Mouse (Mus musculus) embryonic stem cell, embryonic (primary cell): ENCODE data around the gene Ss18l2.

ENCODE experiments used
- CTCF ChIA-PET, 4 experiments: fragments of 300-600 bp in 2 of 4; fragments of 350-600 bp in 2 of 4; sonication (Branson Sonifier 250); formaldehyde crosslinking; loops; one replicate each; lab custom pipeline; 2022; ENCODE audit warnings: inconsistent platforms in 2 of 4; lab: Charles Lee
- POLR2A ChIA-PET, 4 experiments: fragments of 300-600 bp in 2 of 4; fragments of 350-600 bp in 2 of 4; sonication (Branson Sonifier 250); formaldehyde crosslinking; loops; one replicate each; lab custom pipeline; 2022; ENCODE audit warnings: antibody characterized with exemption in 4 of 4, inconsistent platforms in 1 of 4; lab: Charles Lee

Ss18l2 gene

DNA sequence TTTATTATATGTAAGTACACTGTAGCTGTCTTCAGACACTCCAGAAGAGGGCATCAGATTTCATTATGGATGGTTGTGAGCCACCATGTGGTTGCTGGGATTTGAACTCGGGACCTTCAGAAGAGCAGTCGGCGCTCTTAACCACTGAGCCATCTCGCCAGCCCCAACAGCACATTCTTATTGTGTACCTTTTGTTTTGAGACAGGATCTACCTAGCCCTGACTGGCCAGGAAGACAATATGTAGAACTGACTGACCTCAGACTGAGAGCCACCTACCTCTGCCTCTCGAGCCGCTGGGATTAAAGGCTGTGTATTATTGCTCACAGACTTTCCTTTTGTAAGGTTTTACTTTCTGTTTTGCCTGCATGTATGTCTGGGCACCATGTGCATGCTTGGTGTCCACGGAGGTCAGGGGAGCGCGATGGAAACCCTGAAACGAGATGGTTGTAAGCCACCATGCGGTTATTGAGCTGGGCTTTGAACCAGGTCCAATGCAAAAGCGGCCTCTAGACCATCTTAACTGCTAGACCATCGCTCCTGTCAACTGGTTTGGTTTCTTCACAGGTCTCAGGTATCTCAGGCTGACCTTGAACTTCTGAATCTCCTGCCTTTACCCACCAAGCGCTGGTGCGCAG is 8.1 kb downstream of the Ss18l2 start:
- CTCF ChIA-PET, result interaction anchor here in 3 of 4 experiments (0.8 to 1.2 kb wide), 3 partner anchors 8 kb away, joined by 5 to 7 read pairs (median 5); partner anchors contain the start of gene Ss18l2 (in 3 of the 3)
- POLR2A ChIA-PET, result interaction anchor here (0.7 to 3.7 kb wide), 34 partner anchors 8 to 1147 kb away, joined by 3 to 103 read pairs (median 6); partner anchors contain the start of genes Ss18l2 (in 4 of the 4), Sec22c (in 3 of the 4), Ano10 (in 1 of the 4) and Higd1a (in 1 of the 4)

DNA sequence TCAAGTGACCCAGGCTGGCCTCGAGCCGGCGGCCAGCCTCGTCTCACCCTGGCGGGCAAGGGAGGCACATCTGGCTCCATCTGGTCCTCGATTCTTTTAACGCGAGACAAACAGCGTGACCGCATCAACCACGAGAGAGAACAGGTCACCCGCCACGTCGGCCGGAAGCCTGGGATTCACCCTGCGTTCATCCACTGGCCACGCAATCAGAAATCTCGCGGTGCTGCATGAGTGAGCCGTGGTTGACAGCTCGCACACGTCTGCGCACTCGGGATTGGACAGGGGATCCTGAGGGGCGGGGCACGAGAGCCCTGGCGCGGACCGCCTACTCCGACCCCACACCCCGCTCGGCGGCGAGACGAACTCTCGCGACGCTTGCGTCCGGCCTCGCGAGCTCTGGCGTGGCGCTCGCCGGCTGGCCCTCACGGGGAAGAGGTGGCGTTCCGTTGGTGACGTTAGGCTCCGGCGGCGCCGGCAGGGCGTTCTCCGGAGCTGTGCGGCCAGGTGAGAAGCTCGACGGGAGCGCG is 8.7 kb downstream of the Ss18l2 start, which contains the start of gene Nktr:
Nktr (plus strand) TSS at position 378 of the 527 bp plus-strand sequence.
- ChIA-PET CTCF (interaction anchor here in 3 of 4 experiments (0.7 to 1.2 kb wide), 5 partner anchors 8 to 42 kb away, joined by 3 to 7 read pairs (median 5); partner anchors contain the start of gene Ss18l2 (in 3 of the 3)), POLR2A (interaction anchor here (0.7 to 3.7 kb wide), 46 partner anchors 8 to 1147 kb away, joined by 3 to 103 read pairs (median 5); partner anchors contain the start of genes Ss18l2 (in 4 of the 4), Sec22c (in 3 of the 4), Lyzl4 (in 2 of the 4) and Vipr1 (in 2 of the 4))

DNA sequence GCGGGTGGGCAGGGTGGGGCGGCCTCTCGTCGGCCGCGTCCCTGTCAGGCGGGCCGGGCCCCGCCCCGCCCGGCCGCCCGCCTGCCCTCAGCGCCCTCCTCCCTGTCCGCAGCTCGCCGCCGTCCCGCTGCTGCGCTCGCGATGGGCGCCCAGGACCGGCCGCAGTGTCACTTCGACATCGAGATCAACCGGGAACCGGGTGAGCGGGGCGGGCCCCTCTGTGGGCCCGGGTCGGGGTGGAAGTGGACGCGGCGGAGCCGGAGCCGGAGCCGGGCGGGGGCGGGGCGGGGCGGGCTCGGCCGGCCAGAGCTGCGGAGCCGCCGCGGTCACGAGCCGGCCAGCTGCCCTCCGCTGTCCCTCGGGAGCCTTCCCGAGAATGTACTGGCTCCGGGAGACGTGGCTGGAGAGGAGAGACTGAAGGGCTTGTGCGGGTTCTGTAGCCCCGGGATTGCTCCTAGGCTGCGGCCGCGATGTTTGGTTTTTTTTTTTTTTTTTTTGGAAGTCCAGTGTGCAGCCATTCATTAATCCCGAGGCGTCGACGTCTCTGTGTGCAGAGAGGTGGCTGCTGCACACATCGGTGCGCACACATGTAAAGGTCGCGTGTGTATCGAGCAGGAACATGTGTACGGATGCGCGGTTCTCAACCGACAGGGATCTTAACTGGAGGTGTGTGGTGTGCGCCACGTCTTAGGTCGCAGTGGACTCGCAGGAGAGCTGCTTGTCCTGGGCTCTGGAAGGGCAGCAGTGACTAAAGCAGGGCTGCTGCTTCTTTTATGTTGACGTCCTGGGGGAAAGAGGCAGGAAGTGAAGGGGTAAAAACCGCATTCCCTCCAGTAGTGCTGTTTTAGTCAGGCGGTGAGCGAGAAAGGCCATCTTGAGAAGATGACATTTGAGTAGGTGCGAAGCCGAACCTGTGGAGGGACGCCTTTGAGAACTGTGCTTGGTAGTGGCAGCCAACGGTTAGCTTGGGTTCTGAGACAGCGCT is 9.5 kb downstream of the Ss18l2 start:
- CTCF ChIA-PET, result interaction anchor here in 3 of 4 experiments (0.6 to 1.2 kb wide), 5 partner anchors 9 to 161 kb away, joined by 3 to 7 read pairs (median 4); partner anchors contain the start of gene Ss18l2 (in 2 of the 3)
- POLR2A ChIA-PET, result interaction anchor here (0.6 to 3.7 kb wide), 50 partner anchors 8 to 1148 kb away, joined by 3 to 103 read pairs (median 5); partner anchors contain the start of genes Ss18l2 (in 4 of the 4), Sec22c (in 3 of the 4), Lyzl4 (in 2 of the 4) and Vipr1 (in 2 of the 4)

DNA sequence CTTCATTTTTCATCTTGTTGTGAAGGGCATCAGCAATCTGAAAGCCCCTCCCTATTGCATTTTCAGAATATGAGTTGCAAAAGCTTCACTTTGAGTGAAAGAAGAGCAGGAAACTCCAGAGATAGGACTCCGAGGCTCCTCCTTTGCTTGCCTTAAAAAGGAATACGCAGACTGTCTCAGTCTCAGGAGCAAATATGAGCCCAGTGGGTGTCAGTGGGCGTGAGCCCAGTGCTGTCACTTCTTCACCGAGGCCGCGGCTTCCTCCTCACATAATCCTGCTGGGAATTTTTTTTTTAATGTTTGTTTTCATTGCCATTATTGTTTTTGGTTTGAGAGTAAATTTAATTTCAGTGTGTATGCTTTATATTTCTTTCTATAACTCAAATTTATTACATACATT is 30.4 kb downstream of the Ss18l2 start:
- ChIA-PET CTCF (no interaction called here), POLR2A (no interaction called here)

DNA sequence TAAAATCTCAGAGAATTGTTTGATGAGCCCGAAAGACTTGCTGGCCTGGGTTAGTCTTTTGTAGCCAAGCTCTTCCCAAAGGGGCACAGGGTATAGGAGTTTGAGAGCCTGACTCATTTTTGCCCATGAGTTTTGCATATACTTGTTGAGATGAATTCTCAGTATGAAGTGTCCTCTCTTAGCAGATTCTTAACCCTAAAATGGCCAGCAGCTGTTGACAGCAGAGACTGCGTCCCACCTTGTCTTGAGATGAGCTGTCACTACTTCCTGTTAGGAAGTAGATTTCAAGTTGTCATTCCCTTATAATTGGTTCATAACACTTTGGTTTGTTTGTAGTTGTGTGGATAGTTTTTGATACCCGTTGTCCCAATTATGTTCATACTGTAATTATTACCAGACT is 31.0 kb downstream of the Ss18l2 start:
- CTCF ChIA-PET, result no interaction called here
- POLR2A ChIA-PET, result interaction anchor here in 1 of 4 experiments (1.1 to 1.5 kb wide), 2 partner anchors 10 to 22 kb away, joined by 3 to 5 read pairs; partner anchors contain the start of gene Nktr

DNA sequence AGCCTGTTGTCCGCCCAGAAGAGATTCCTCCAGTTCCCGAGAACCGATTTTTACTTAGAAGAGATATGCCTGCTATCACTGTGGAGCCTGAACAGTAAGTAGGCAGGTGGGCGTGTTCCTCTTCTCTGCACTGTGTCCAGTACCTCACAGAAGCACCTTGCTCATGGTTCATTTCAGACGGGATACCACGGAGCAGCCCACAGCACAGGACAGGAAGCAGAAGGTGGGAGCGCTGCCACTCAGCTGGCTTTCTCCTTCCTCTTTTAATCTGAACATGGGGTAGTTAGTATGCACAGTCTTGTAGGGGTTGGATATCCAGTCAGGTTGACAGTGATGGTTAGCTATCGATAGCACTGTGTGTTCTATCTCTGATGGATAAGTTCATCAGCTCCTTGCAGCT is 33.9 kb downstream of the Ss18l2 start:
- CTCF ChIA-PET, result no interaction called here
- POLR2A ChIA-PET, result interaction anchor here in 1 of 4 experiments (0.7 kb wide), 1 partner anchor 9 kb away, joined by 3 read pairs; no protein-coding TSS in a partner anchor

DNA sequence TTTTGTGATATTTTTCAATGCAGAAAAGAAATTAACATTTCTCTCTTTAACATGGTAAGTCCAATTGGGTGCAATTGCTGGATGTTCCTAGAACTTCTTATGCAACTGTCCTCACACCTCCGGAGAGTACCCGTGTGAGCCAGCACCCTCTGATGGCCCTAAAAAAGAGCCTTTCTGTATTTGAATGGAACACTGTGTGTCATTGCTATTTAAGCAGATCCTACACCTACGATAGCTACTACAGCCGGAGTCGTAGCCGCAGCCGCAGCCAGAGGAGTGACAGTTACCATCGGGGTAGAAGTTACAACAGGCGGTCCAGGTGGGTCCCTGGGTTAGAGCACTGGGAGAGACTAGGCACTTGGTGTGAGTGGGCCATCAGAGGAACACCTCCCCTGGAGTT is 42.6 kb downstream of the Ss18l2 start:
- POLR2A ChIA-PET, result interaction anchor here in 1 of 4 experiments (1.0 kb wide), 1 partner anchor 34 kb away, joined by 3 read pairs; the partner anchor contains the start of gene Nktr
- CTCF ChIA-PET, result no interaction called here

DNA sequence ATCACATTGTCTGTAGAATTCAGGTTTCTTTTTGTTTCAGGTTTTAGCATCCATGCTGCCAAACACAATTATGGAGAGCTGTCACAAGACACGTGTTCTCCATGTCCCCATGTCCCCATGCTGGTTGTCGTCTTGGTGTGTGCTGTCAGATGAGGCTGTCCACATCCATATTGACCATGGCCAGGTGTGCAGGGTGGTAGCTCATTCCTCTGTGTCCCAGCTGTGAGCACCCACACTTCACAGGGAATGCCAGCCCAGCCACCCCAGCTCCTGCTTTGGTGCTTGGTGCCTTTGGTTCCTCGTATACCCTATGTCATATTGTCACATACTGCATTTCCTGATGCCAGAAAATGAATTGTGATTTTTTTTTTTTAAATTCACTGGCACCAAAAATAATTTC is 44.5 kb downstream of the Ss18l2 start:
- POLR2A ChIA-PET, result interaction anchor here in 1 of 4 experiments (0.9 kb wide), 2 partner anchors 23 to 35 kb away, joined by 3 read pairs; partner anchors contain the start of genes Klhl40 and Nktr
- CTCF ChIA-PET, result interaction anchor here in 2 of 4 experiments (0.6 to 0.7 kb wide), 2 partner anchors 126 to 395 kb away, joined by 5 to 6 read pairs; no protein-coding TSS in a partner anchor

DNA sequence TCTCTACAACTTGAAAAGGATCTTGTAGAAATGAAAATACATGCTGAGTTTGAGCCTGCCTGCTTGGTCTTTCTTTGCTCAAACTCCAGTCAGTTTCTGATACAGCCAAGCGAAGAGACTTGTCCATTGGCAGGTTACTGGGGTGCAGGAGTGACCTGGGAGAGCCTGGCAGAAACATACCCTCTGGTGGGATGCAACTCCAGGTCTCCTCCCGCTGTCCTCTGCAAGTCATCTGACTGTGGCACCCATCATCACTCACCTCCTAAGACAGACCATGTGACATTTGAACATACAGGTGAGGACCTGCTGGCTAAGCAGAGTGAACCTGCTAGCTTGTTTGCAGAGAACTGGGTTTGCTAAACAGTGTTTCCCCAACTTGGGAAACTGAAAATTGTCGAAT is 46.7 kb downstream of the Ss18l2 start:
- ChIA-PET CTCF (interaction anchor here in 1 of 4 experiments (0.5 kb wide), 1 partner anchor 26 kb away, joined by 4 read pairs; no protein-coding TSS in a partner anchor), POLR2A (interaction anchor here in 2 of 4 experiments (0.9 to 5.0 kb wide), 3 partner anchors 8 to 38 kb away, joined by 4 to 31 read pairs (median 6); partner anchors contain the start of gene Nktr (in 1 of the 2))

DNA sequence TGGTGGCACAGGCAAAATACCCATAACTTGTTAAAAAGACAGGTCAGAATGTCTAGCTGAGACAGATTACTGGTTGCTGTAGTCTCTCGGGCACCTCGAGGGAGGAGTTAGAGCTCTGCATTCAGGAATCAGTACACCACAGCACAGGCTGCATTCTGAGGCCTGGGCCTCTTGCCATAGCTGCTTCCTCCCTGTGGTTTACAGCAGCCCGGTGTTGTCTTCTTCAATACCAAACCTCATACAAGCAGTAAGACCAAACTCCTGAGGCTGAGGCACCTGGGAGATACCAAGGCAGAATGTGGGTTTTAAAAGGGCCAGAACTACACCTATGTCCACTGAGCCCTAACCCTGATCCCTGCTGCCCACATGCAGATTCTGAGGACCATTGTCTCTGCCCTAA is 47.3 kb downstream of the Ss18l2 start:
- ChIA-PET CTCF (interaction anchor here in 1 of 4 experiments (0.5 kb wide), 1 partner anchor 27 kb away, joined by 4 read pairs; no protein-coding TSS in a partner anchor), POLR2A (interaction anchor here in 3 of 4 experiments (0.6 to 5.0 kb wide), 9 partner anchors 9 to 441 kb away, joined by 3 to 31 read pairs (median 3); partner anchors contain the start of genes Higd1a (in 1 of the 3) and Nktr (in 1 of the 3))

DNA sequence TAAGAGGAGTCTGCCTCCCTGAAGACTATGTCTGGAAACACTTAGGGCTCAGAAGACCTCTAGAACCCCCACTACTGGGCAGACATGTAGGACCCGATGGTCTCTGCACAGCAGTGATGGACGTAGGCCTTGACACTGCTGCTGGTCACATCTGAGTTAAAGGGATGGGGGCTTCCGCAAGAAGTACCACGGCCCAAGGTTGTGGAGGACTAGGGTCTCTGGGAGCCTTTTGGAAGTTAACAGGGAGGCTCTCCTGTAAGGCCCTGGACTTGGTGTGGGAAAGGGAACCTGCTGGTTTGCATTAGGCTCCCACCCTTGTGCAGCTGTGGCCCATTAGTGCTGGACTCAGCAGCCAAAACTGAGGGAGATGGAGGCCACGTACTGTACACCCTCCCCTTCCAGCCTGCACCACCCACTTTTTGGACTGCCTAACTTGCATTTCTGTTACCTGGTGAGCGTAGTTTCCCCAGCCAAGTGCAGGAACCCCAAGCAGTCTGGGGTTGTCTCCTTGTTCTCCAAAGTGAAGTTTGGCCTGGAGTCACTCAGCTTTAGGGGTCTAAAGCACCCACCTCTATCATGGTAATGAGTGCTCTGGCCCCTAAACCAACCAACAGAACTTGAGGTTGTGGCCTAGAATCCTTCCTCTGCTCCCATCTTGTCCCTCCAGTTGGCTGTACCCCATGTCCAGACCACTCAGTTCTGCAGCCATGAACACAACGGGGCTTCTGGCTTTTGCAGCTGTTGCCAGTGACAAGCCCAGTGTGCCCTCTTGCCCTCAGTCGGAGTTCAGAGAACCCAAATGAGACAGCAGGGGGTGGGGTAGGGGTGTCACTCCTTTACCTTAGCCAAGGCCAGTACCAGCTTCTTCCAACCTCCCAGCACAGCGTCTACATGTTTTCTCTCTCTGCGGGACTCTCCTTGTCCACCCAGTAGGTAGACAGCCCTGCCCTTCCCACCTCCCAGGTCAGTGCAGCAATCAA is 48.0 kb downstream of the Ss18l2 start:
- ChIA-PET POLR2A (interaction anchor here in 3 of 4 experiments (0.6 to 5.0 kb wide), 14 partner anchors 7 to 440 kb away, joined by 3 to 31 read pairs (median 4); partner anchors contain the start of genes Higd1a (in 1 of the 3), Nktr (in 1 of the 3) and Ss18l2 (in 1 of the 3)), CTCF (no interaction called here)

DNA sequence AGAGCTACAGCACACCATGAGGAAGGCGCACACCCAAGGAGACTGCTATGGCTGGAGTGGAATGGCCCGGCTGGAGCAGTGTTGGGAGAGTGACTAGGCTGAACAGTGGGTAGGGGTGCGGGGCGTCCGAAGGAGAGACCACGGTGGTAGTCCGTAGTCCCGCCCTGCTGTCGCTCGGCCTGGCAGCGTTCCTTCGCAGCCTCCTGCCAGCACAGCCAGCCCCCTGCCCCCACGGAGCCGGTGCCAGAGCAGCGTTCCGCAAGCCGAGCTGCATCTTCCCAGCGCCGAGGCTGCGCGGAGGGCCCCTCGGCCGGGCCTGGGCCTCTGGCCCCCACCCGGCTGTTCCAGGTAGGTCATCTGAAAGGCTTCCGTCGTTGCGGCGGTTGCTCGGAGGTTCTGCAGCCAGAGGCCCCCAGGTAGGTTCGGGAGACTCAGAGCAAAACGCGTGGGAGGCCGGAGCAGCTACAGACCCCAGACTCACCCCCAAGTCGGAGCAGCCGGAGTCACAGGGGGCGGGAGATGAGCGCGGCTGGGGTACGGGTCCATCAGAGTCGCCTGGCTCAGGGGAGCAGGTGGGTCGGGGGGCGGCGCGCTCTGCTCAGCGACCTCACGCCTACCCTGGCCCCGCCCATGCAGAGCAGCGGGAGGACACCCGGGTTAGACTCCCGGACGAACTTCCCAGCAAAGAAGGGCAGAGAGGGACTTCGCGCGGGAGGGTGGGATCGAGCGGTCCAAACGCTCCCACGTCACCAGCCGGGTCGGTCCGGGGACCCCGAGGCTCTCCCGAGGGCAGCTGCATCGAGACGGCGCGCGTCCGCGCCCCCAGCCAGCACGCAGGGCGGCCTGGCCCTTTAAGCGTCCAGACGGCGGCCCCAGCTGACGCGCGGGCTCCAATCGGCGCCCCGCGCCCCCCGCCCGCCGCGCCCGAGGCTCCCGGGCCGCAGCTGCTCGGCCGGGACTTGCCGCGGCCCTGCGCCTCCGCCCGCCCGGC is 49.3 kb downstream of the Ss18l2 start, which contains the start of gene Zfp651:
Zfp651 (plus strand) TSS at position 240 of the 991 bp plus-strand sequence.
- ChIA-PET CTCF (interaction anchor here in 2 of 4 experiments (0.5 to 1.6 kb wide), 4 partner anchors 87 to 1240 kb away, joined by 3 to 6 read pairs (median 3); no protein-coding TSS in a partner anchor), POLR2A (interaction anchor here (0.6 to 5.0 kb wide), 22 partner anchors 8 to 1687 kb away, joined by 3 to 31 read pairs (median 4); partner anchors contain the start of genes Nktr (in 3 of the 4), Higd1a (in 2 of the 4), Ss18l2 (in 2 of the 4) and Lyzl4 (in 1 of the 4))

DNA sequence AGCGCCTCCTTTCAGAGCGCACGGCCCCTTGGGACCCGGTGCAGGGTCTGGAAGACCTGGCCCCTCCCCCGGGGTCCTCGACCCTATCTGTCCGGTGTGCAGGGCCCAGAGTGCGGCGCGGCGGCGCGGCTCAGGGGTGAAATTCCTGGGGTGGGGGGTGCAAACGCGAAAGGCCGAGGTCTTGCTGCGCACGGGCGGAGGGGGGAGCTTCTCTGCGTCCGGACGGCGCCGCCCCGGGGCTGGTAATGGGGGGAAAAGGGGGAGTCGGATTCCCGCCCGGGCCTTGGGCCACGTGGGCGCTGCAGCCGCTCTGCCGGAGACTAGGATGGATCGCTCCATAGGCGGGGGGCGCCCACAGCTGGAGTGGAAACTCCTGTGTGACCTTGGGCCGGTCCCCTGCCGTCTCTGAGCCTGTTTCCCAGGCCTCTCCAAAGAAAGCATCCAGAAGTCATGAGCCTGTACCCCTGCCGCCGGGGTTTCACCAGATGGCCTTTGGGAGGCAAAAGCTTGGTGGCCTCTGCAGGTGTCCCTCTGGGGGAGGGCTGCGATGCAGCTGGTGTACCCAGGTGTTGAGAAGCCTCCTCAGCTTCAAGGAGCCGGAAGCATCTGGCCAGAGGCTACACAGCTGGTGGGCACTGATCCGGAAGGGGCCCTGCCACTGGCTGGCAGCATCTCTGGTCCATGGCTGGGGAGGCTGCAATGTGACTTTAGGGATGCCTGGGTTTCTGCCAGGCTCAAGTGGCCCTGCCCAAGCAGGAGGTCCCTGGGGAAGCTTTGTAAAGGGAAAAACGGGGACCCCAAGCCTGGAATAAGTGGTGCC is 50.4 kb downstream of the Ss18l2 start:
- ChIA-PET CTCF (interaction anchor here in 3 of 4 experiments (0.6 to 1.6 kb wide), 6 partner anchors 41 to 254 kb away, joined by 3 to 6 read pairs (median 3); partner anchors contain the start of genes Nktr (in 1 of the 3) and Vipr1 (in 1 of the 3)), POLR2A (interaction anchor here (0.6 to 5.0 kb wide), 22 partner anchors 9 to 1688 kb away, joined by 3 to 31 read pairs (median 3); partner anchors contain the start of genes Nktr (in 3 of the 4), Higd1a (in 2 of the 4), Ss18l2 (in 2 of the 4) and Lyzl4 (in 1 of the 4))
